Mouse (Mus musculus) adrenal gland, adult 18-20 months (tissue): ENCODE data around the gene Ccl28. TPM values are rescaled to one million over a fixed set of nuclear protein-coding genes. Genes with fewer than 3 reads are reported as not detected.
A peak's percentile ranks its signal among the peaks of the same experiment; 100 is the strongest.
"Not testable (repeated sequence)": the region's sequence is repeated elsewhere in the genome, so short reads cannot be mapped to it uniquely, and the experiment has no call there.

ENCODE experiments used
- DNase-seq, 2 experiments: peaks; one replicate each; pipeline ENCODE4 v3.0.0; 2021 to 2022; ENCODE audit warnings: low spot score in 2 of 2
- long read RNA-seq, 2 experiments: library from polyadenylated mRNA; stranded (forward); transcript quantifications; one replicate each; pipeline ENCODE4 v2.0.0; 2021
- total RNA-seq, 2 experiments: library from RNA; stranded (reverse); gene quantifications; 1 replicate in 1 of 2; 2 replicates in 1 of 2; pipeline ENCODE4 v1.2.3; 2021

Ccl28 gene
- total RNA-seq: under 1 TPM; 0.19 to 0.33 TPM
- long read RNA-seq, experiment 1: 0 reads
- long read RNA-seq, experiment 2: 0 reads

DNA sequence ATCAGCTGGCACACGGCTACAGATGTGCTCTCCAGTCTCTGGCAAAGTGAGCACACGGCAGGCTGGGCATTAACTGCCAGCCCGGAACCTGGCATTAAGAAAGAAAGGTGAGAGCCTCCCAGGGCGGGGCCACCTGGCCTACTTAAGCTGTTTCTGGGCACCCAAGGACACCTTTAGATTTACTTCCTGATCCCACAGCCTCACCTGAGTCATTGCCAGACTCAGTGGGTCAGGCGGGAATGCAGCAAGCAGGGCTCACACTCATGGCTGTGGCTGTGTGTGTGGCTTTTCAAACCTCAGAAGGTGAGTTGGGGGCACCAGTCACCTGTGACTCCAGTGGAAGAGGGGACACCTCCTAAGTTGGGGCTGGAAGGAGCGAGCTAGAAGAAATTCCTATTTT is at the start of gene Ccl28:
Ccl28 (plus strand) TSS at position 186 of the 400 bp plus-strand sequence.
- DNase-seq: no peak

DNA sequence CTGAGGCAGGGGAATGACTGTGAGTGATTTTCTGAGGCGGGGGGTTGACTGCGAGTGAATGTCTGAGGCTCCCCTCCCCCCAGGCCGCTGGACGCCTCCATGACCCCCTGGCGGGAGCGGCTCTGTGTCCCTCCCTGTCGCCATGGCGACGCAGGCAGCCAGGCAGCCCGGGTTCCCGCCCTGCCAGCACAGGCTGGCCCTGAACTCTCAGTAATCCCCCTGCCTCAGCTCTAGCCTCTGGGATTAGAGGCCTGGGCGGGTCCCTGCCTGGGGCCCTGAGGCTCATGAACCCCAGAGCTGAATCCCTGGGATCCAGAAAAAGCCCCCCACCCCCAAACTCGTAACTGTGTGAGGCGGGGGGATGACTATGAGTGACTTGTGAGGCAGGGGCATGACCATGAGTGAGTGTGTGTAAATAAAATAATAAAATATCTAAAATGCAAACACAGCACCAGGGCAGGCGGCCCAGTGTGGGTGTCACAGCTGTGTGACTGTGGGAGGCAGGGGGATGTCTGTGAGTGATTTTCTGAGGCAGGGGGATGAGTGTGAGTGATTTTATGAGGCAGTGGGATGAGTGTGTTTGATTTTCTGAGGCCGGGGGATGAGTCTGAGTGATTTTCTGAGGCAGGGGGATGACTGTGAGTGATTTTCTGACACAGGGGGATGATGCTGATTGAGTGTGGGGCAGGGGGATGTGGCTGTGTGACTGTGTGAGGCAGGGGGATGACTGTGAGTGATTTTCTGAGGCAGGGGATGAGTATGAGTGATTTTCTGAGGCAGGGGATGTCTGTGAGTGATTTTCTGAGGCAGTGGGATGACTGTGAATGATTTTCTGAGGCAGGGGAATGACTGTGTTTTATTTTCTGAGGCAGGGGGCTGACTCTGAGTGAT is 27.1 kb upstream of the Ccl28 start:
- DNase-seq: peak in 1 of 2 experiments; percentile 30

DNA sequence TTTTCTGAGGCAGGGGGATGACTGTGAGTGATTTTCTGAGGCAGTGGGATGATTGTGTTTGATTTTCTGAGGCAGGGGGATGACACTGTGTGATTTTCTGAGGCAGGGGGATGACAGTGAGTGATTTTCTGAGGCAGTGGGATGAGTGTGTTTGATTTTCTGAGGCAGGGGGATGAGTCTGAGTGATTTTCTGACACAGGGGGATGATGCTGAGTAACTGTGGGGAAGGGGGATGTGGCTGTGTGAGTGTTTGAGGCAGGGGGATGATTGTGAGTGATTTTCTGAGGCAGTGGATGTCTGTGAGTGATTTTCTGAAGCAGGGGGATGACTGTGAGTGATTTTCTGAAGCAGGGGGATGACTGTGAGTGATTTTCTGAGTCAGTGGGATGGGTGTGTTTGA is 25.2 kb upstream of the Ccl28 start:
- not testable (repeated sequence) for DNase-seq

DNA sequence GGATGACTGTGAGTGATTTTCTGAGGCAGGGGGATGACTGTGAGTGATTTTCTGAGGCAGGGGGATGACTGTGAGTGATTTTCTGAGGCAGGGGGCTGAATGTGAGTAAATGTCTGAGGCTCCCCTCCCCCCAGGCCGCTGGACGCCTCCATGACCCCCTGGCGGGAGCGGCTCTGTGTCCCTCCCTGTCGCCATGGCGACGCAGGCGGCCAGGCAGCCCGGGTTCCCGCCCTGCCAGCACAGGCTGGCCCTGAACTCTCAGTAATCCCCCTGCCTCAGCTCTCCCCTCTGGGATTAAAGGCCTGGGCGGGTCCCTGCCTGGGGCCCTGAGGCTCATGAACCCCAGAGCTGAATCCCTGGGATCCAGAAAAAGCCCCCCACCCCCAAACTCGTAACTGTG is 24.6 kb upstream of the Ccl28 start:
- peak in 1 of 2 experiments; percentile 18 for DNase-seq

DNA sequence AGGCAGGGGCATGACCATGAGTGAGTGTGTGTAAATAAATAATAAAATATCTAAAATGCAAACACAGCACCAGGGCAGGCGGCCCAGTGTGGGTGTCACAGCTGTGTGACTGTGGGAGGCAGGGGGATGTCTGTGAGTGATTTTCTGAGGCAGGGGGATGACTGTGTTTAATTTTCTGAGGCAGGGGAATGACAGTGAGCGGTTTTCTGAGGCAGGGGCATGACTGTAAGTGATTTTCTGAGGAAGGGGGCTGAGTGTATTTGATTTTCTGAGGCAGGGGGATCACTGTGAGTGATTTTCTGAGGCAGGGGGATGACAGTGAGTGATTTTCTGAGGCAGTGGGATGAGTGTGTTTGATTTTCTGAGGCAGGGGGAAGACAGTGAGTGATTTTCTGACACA is 24.1 kb upstream of the Ccl28 start:
- DNase-seq: not testable (repeated sequence)

DNA sequence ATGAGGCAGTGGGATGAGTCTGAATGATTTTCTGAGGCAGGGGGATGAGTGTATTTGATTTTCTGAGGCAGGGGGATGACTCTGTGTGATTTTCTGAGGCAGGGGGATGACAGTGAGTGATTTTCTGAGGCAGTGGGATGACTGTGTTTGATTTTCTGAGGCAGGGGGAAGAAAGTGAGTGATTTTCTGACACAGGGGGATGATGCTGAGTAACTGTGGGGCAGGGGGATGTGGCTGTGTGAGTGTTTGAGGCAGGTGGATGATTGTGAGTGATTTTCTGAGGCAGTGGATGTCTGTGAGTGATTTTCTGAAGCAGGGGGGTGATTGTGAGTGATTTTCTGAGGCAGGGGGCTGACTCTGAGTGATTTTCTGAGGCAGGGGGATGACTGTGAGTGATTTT is 23.5 kb upstream of the Ccl28 start:
- DNase-seq: peak; percentile 53 to 59

DNA sequence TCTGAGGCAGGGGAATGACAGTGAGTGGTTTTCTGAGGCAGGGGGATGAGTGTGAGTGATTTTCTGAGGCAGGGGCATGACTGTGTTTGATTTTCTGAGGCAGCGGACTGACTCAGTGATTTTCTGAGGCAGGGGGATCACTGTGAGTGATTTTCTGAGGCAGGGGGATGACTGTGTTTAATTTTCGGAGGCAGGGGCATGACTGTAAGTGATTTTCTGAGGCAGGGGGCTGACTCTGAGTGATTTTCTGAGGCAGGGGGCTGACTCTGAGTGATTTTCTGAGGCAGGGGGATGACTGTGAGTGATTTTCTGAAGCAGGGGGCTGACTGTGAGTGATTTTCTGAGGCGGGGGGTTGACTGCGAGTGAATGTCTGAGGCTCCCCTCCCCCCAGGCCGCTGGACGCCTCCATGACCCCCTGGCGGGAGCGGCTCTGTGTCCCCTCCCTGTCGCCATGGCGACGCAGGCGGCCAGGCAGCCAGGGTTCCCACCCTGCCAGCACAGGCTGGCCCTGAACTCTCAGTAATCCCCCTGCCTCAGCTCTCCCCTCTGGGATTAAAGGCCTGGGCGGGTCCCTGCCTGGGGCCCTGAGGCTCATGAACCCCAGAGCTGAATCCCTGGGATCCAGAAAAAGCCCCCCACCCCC is 20.8 kb upstream of the Ccl28 start:
- DNase-seq: peak in 1 of 2 experiments; percentile 62

DNA sequence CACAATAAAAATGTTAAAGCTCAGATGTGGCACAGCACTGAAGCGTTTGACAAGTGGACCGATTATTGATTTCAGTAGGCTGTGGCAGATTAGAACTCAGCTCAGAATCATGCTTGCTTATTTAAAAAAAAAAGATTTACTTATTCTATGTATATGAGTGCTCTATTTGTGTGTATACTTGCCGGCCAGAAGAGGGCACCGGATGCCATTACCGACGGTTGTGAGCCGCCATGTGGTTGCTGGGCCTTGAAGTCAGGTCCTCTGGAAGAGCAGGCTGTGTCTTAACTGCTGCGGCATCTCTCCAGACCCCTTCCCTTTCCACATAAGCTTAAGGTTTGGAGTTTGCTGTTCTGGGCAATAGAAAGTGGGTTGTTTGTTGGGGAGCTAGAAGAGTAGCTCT is 19.7 kb upstream of the Ccl28 start:
- DNase-seq: not testable (repeated sequence)

DNA sequence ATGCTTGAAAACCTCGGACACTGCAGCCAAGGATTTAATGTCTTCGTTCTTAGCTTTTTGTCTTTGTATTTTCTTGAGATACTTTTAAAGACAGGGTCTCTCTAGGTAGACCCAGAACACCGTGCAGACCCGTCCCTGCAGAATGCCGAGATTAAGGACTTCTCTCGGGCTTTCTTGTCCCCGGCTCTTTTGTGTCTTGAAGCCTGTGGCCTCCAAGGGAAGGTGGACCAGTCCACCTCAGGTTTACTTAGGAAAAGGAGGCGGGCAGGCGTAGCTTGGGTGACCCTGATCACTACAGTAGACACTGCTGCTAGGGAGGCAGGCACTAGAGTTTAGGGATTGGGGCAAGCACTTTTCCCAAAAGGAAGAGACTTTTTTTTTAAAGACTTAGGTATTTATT is 19.3 kb upstream of the Ccl28 start:
- not testable (repeated sequence) for DNase-seq

DNA sequence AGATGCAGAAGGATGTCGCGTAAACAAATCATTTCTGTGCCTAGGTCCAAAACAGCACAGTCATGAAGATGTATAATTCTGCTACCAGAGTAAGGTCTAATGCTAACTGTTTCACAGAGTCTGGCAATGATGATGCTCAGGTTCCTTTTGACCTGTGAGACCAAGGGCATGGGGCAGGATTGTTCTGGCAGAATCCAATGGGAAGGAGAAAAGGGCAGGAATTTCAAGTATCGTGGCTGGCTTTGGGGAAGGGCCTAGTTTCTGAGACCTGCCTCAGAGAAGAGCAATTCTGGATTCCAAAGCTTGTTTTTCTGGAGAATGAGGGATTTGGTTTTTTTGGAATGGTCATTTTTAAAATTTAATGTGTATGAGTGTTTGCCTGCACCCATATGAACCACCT is 4.8 kb upstream of the Ccl28 start:
- no peak for DNase-seq

DNA sequence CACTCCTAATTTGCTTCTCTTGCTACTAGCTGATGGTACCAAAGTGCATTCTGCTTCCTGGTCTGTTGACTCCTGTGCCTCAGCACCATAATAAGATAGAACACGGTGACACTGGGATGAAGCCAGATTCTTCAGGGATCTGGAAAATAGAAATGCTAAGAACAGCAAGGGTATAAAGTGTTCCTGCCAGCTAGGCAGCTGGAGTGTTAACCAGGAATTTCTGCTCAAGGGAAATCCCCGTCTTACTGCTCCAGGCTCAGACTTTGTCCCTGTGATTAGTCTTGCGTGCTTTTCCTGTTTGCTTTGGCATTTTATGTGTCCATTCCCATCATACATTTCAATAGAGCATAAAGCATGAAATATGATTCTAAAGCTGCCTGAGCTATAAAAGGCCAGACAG is 3.9 kb upstream of the Ccl28 start:
- no peak for DNase-seq

DNA sequence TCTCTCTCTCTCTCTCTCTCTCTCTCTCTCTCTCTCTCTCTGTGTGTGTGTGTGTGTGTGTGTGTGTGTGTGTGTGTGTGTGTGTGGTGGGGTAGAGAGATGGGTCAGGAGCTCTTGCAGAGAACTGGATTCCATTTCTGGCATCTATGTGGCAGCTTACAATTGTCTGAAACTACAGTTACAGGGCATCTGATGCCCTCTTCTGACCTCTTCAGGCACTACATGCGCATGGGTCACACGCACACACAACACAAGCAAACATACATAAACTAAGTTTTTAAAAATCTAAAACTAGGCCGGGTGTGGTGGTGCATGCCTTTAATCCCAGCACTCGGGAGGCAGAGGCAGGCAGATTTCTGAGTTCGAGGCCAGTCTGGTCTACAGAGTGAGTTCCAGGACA is 2.3 kb downstream of the Ccl28 start:
- DNase-seq: not testable (repeated sequence)

DNA sequence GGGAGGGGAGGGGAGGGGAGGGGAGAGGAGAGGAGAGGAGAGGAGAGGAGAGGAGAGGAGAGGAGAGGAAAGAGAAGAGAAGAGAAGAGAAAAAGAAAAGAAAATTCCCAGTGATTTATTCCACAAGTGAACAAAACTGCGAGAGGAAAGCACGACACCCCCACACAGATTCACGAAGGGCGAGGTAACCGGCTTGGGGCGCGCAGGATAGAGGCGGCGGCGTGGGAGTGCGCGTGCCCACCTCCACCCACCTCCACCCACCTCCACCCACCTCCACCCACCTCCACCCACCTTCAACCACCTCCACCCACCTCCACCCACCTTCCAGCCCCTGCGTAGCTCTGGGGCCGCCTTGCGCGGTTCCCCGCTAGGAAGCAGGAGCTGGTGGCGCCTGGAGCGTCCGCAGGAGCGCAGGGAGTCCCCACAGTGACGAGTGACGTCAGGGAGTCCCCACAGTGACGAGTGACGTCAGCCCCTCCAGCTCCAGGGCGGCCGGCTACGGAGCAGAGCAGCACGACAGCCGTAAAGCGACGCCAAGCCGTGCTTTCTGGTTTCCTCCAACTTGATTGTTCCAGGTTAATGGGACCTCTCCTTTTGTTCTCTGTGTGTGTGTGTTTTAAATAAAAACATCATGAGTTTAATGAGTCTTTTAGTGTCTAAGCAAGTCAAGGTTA is 8.0 kb downstream of the Ccl28 start:
- DNase-seq: peak; percentile 69 to 76

DNA sequence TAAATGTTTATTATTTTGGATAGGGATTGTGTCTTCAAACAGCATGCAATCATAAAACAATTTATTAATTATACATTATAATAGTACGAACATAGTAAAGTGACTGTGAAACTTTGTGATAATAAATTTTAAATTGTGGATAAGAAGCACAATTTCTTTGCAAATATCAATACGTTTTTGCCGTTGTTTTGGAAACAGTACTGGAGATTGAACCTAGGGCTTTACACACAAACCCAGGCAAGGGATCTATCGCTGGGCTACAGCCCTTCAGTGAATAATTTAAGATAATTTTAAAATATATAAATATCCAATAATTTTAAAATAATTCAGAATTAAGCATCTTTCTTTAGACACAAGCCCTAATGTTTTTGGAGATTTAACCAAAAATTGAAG is 8.5 kb downstream of the Ccl28 start:
- no peak for DNase-seq

DNA sequence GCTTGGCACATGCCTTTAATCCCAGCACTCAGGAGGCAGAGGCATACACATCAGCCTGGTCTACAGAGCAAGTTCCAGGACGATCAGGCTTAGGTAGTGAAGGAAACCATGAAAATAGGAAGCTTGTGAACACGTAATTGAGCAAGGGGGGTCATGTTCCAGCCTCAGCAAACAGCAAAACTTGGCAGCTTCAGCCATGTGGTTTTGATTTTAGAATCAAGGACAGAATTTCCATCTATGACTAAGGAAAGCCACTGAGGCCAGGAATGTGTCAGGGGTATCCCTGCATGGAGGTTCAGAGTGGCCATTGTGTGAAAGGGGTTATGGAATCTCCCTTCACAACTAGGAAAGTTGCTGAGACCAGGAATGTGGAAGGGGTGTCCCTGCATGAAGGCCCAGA is 11.9 kb downstream of the Ccl28 start:
- DNase-seq: no peak

DNA sequence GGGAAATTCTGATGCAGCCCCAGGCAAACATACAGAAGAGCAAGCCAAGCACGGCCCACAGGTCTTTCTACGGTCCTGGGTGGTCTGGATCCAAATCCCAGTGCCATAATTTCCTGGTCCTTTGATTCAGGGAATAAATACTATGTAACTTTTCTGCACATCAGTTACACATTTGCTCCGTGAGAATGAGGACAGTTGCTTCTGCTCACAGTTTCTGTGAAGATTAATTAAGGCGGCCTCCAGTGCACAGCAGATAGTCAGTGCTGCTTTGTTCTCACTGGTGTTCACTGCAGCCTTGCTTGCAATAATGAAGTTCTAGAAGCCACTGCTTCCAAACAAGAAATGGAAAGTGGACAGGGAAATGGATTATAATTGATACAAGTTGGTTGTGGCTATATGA is 14.2 kb downstream of the Ccl28 start:
- DNase-seq: no peak

DNA sequence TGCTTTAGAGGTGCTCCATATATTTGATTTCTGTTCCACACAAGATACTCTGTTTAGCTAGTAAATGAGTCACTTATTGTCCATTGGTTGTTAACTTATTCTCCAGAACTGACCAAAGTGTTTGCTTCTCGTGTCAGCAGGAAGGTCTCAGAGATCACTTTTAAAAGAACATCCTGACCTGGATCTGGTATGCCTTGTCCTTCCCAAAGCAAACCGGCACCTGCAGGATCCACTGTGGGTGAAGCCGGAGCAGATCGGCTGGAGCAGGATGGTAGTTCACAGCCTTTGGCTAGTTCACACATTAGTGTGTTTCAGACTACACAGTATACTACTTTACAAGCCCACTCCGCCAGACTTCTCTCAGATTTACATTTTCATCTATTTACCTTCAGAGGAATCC is 14.8 kb downstream of the Ccl28 start:
- DNase-seq: no peak

DNA sequence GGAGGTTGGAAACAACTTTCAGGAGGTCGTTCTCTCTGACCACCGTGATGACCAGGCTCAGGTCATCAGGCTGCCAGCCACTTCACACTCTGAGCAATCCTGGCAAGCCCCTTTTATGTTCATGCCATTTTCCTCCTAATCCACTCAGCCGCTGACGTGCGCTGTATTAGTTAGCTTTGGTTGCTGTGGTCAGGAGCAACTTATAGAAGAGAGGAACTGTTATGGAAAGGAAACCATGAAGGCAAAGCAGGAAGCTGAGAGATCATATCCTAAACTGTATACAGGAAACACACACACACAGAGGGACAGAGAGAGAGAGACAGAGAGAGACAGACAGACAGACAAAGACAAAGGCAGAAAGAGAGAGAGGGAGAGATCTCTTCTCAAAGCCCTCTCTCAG is 15.7 kb downstream of the Ccl28 start:
- no peak for DNase-seq

DNA sequence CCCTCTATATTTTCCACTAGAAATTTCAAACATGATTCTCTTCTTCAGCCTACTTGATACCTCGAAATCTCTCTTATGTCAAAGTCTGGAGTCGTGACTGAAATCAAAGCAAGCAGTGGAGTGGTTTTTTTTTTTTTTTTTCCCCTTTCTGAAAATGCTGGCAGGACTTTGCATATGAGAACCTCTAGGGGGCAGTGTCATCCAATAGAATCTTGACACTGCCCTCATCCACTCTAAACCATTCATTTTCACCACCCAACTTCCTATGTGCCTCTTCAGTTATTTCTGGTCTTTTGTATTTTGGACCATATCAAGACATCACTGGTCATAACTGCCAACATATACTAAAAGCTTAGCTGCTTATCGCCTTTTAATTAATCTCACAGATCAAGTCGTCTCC is 16.9 kb downstream of the Ccl28 start:
- no peak for DNase-seq

DNA sequence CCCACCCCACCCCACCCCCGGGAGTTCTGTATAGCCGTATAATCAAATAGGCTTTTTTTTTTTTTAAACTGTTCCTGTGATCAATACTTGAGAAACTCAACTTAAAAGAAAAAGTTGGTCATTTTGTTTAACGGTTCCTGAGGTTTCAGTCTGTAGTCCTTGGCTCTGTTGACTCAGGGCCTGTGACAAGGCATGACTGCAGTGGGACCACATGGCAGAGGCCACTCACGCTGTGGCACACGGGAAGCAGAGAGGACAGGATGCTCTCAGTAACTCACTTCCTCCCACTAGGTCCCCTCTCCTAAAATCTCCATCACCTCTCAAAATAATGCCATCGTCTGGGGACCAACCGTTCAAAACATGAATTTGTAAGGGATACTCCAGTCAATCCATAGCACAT is 17.5 kb downstream of the Ccl28 start:
- DNase-seq: no peak

DNA sequence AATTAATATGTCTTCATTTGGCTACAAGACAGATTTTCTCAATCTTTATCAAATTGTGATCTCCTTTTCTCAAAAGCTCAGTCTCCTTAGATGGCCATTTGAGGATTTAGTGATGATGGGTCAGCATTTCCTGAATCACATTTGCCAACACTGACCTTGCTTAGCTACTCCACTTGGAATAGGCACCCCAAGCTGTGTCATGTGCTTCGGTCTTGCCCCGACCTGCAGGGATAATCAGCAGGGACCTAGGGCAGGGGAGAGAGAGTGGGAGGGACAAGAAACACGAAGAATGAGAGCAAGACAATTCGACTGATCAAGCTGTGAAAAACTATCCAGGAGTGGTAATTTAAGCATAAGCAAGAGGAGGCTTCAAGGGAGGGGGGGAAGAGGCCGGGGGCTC is 21.1 kb downstream of the Ccl28 start:
- no peak for DNase-seq

DNA sequence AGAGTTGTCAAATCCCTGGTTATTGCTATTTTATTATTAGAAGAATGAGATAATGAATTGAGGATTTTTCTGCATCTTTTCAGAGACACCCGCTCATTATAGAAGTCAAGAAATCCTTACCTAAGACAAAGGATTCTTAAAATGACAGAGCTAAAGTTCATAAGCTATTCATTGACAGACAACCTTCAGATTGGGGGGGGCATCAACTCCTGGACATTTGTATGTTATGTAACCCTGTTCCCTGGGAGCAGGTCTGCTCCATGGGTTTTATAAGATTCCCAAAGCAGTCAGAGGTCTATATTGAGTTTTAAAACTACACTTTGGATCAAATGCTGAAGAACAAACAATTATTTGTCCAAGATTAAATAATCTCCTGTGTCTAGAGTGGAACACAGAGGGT is 22.9 kb downstream of the Ccl28 start:
- DNase-seq: no peak
